Mouse (Mus musculus): ENCODE measurements at regions not wholly inside any gene's neighbourhood (a gene's known extent, or its start where the extent isn't known, plus 50 kb on each side); places are given as distances from the start of the nearest gene placed in this dataset.

- no peak for TF ChIP-seq CTCF (IDR thresholded peaks at IDR 0.05)
- TF ChIP-seq POLR2A (IDR thresholded peaks at IDR 0.05; ENCODE audit: insufficient read depth, low read depth, low read length), result no peak
- TF ChIP-seq EP300 (IDR thresholded peaks at IDR 0.05; ENCODE audit: insufficient read depth, low read depth, low read length), result no peak
Measured at GRCm38 (mm10) chr11:84706692-84707091, 112.6 kb downstream of the Mrm1 start.

Data from heart, adult 2 months (tissue).